Mouse (Mus musculus): ENCODE measurements around the gene Ptrhd1.

The Ptrhd1 gene

GRCm38 (mm10) chr12:4249786-4250185 lies 16.0 kb downstream of the Ptrhd1 start:
- no peak for DNase-seq

GRCm38 (mm10) chr12:4252742-4253655 lies 19.2 kb downstream of the Ptrhd1 start:
- no peak for DNase-seq

GRCm38 (mm10) chr12:4267765-4268164 lies 33.9 kb downstream of the Ptrhd1 start:
- no peak for DNase-seq

GRCm38 (mm10) chr12:4271078-4271477 lies 37.3 kb downstream of the Ptrhd1 start:
- no peak for DNase-seq

- no peak for DNase-seq
Observed at GRCm38 (mm10) chr12:4278978-4279755, 45.3 kb downstream of the Ptrhd1 start.

GRCm38 (mm10) chr12:4279878-4280277 lies 46.1 kb downstream of the Ptrhd1 start:
- DNase-seq = no peak

- DNase-seq = peak; percentile 14
Observed at GRCm38 (mm10) chr12:4285186-4285585, 51.4 kb downstream of the Ptrhd1 start.
